Mouse (Mus musculus) adrenal gland, postnatal 0 days (tissue): ENCODE data around the gene Ddx55. TPM values are rescaled to one million over a fixed set of nuclear protein-coding genes. Genes with fewer than 3 reads are reported as not detected.

Experiments used
- polyA plus RNA-seq: library from polyadenylated mRNA; unstranded; fragments of >200 nt; fragmentation: Nextera tagmentation; extraction: Ambion mirVana; gene quantifications from 2 replicates; pipeline ENCODE4 v1.2.1, GENCODE M21; 2015

Ddx55 gene
- polyA plus RNA-seq: 6.5 and 8.2 TPM in 2 replicates

DNA sequence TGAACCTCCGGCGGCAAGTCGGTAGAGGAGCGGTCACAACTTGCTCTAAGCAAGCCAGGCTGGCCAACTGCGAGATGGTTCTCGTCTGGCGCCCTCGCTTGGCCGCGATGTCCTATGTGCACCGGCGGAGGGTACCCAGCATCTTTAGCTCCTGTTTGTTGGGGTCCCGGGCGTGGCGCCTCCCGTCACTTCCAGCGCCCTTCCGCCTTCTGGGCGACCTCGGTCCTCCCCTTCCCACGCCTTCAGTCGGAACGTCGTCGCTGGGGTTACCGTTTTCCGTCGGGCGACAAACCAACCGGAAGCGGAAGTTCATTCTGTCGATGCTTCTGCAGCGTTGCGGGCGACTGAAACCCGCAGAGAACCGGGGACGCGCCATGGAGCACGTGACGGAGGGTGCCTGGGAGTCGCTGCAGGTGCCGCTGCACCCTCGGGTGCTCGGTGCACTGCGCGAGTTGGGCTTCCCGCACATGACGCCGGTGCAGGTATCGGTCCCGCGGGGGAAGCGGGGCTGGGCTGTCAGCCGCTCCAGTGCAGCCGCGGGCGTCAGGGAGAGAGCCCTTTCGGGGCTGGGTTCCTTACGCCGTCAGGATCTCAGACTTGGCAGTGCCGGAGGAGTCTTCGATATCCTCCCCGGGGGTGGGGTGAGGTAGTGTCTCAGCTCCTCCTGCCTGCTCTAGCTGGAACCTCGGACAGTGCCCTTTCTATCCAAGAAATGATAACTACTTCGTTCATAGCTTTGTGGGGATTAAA lies at the start of gene Ddx55:
Ddx55 (plus strand) TSS at position 307 of the 750 bp plus-strand sequence.

DNA sequence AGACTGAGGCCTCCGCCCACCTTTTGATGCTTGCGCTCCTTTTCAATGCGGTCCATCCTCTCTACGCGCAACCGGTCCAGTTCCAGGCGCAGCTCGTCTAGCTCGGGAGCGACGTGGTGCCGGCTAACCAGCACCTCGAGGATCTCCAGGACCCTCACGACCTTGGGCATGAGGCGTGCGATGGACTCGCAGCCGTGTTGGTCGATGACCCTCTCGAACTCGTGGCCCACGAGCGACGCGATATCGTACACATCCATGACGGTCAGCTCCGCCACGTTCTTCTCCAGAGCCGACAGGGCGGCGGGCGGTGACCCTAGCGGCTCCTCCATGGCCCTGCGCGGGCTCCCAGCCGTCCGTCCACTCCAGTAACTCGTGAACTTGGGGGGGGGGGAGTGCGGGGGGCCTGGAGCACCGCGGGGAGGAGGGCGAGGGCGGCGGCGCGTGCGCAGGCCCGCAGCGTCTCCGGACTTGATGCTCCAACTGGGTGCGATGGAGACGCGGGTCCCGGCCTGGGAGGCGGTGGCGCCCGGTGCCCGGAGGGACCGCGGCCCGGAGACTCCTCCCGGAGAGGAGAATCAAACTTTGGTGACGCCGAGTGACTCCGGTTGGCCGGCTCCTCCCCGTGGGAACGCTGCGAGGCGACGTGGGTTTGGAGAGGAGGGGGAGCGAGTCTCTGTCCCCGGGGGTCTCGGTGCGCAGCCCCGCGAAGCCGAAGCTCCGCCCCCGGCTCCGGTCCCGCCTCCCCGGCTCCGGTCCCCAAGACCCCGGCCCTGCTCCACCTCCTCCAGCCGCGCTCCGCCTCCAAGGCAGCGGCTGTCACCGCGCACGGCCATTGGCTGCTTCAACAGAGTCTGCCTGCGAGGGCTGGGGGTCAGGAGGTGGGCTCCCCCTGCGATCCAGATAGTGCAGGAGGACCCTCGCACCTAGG lies 21.7 kb upstream of the Ddx55 start, which contains the start of gene Rilpl1:
Rilpl1 (minus strand) TSS at position 737 of the 928 bp plus-strand sequence.

DNA sequence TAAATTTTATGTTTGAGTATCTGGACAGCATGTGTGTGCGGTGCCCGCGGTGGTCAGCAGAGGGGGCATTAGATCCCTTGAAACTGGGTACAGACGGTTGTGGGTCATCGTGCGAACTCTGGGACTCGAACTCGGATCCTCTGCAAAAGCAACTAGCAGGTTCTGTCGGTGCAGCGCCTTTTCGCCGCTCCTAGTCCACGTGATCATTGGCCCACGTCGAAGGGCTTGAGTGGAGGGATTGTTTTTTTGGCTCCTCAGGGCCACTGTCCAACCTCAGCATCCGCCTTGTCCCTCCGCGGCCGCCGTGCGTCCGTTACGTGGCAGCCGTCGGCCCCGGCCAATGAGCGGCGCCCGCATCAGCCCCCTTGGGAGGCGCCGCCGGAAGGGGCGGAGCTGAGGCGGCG lies 12.3 kb upstream of the Ddx55 start, which contains the start of gene Tmed2:
Tmed2 (plus strand) TSS at position 313 of the 404 bp plus-strand sequence.

DNA sequence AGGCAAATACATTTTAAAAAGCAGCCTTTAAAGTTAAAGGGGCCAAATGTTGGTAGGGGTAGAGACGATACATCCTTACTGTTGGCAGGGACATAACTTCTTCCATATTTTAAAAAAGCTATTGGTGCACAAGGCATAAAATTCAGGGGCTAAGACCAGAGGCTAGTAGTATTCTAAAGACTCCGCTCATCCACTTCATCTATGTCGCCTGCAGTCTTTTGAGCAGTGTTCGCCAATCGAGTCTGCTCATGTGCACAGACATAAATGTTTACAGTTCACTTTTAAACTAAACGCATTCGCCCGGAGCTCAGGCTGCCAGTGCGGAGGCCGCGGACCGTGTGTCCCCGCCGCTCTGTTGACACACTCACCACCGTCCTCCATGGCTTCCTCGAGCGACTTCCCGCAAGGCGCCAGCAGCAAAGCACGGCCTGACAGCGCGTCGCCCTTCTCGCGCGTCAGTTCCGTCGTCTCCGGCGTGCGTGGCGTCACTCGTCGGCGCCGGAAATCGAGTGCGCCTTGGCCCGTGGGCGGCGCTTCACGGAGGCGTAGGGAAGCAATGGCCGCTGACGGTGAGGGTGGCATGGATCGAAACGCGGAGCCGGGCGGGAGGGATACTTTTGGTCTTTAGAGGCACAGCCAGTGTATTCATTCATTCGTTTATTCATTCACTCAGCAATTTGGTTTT lies 26.1 kb downstream of the Ddx55 start, which contains the start of the genes Eif2b1 and Gtf2h3:
Eif2b1 (minus strand) TSS at position 499 of the 685 bp plus-strand sequence.
Gtf2h3 (plus strand) TSS at position 508 of the 685 bp plus-strand sequence.

Other genes with a start within 250 kb of the Ddx55 start
- gene Mphosph9, start 224.9 kb upstream of the Ddx55 start, polyA plus RNA-seq: 5.1 and 5.5 TPM in 2 replicates
- 13.7 and 15.7 TPM in 2 replicates for gene 2810006K23Rik, start 224.8 kb upstream of the Ddx55 start, polyA plus RNA-seq
- 91.9 and 124 TPM in 2 replicates for gene Cdk2ap1, start 189.8 kb upstream of the Ddx55 start, polyA plus RNA-seq
- gene Sbno1, start 126.9 kb upstream of the Ddx55 start, polyA plus RNA-seq: 32.4 and 48.5 TPM in 2 replicates
- 35.3 and 63.5 TPM in 2 replicates for gene Kmt5a, start 112.9 kb upstream of the Ddx55 start, polyA plus RNA-seq
- 43.9 and 45.9 TPM in 2 replicates for gene Rilpl2, start 74.5 kb upstream of the Ddx55 start, polyA plus RNA-seq
- gene Snrnp35, start 69.7 kb upstream of the Ddx55 start, polyA plus RNA-seq: 10.2 and 10.6 TPM in 2 replicates
- gene Rilpl1, start 21.5 kb upstream of the Ddx55 start, polyA plus RNA-seq: 16.7 and 18.7 TPM in 2 replicates
- 318 and 430 TPM in 2 replicates for gene Tmed2, start 12.2 kb upstream of the Ddx55 start, polyA plus RNA-seq
- 45.0 and 67.7 TPM in 2 replicates for gene Eif2b1, start 26.3 kb downstream of the Ddx55 start, polyA plus RNA-seq
- 21.0 and 33.0 TPM in 2 replicates for gene Gtf2h3, start 26.3 kb downstream of the Ddx55 start, polyA plus RNA-seq
- gene Atp6v0a2, start 75.7 kb downstream of the Ddx55 start, polyA plus RNA-seq: 14.9 and 30.9 TPM in 2 replicates
- 0.08 and 0.12 TPM in 2 replicates for gene Dnah10, start 172.2 kb downstream of the Ddx55 start, polyA plus RNA-seq